Mouse (Mus musculus) CH12.LX (cell line): ENCODE results near the gene Sys1. TPM values are rescaled to one million over a fixed set of nuclear protein-coding genes. Genes with fewer than 3 reads are reported as not detected.

ENCODE experiments used
- DNase-seq: peaks from one replicate; pipeline ENCODE4 v3.0.0-alpha.2; 2013; ENCODE audit errors: extremely low read depth
- H3K27ac ChIP-seq: 2 replicates; pipeline ENCODE4 v1.5.1; 2012; ENCODE audit warnings: low read depth, mild to moderate bottlenecking, control low read depth, moderate library complexity; ENCODE audit not compliant: insufficient read depth
- H3K27me3 ChIP-seq: replicated peaks from 2 replicates; pipeline ENCODE3; 2012; ENCODE audit warnings: inconsistent platforms
- H3K36me3 ChIP-seq, 2 experiments: replicated peaks in 1 of 2; 2 replicates each; pipeline versions ENCODE3 to v1.6.1; 2012; ENCODE audit warnings: inconsistent platforms in 1 of 2, low read length in 1 of 2, mild to moderate bottlenecking in 1 of 2, mixed read lengths in 1 of 2, moderate library complexity in 1 of 2; ENCODE audit not compliant: control insufficient read depth in 1 of 2, insufficient read depth in 1 of 2
- H3K4me1 ChIP-seq, 2 experiments: 2 replicates each; pipeline ENCODE4 v1.6.1; 2012; ENCODE audit warnings: inconsistent platforms in 1 of 2, moderate library complexity in 1 of 2; ENCODE audit not compliant: insufficient read depth in 2 of 2, control insufficient read depth in 1 of 2
- H3K4me2 ChIP-seq: 2 replicates; pipeline ENCODE4 v1.6.1; 2012; ENCODE audit warnings: low read depth, mild to moderate bottlenecking, control low read depth; ENCODE audit not compliant: poor library complexity, insufficient read depth, severe bottlenecking
- H3K4me3 ChIP-seq, 3 experiments: fragments of 150-350 bp in 1 of 3; sonication (generic) in 1 of 3; replicated peaks in 1 of 3; 2 replicates each; pipeline versions ENCODE3 to v1.5.1; 2011 to 2012; ENCODE audit warnings: low read depth in 2 of 3, low read length in 2 of 3, mild to moderate bottlenecking in 2 of 3, moderate library complexity in 2 of 3, control low read depth in 1 of 3, improper control_type of control experiment in 1 of 3, inconsistent platforms in 1 of 3, mixed read lengths in 1 of 3; ENCODE audit not compliant: poor library complexity in 1 of 3
- H3K79me2 ChIP-seq: replicated peaks from 2 replicates; pipeline ENCODE4 v1.6.1; 2012; ENCODE audit warnings: mild to moderate bottlenecking, moderate library complexity; ENCODE audit not compliant: control insufficient read depth, poor library complexity, insufficient read depth, severe bottlenecking; ENCODE audit errors: extremely low read depth
- H3K9ac ChIP-seq: 2 replicates; pipeline ENCODE4 v1.6.1; 2012; ENCODE audit warnings: low read depth, mild to moderate bottlenecking, control low read depth, moderate library complexity; ENCODE audit not compliant: insufficient read depth
- H3K9me3 ChIP-seq: replicated peaks from 2 replicates; pipeline ENCODE3; 2012; ENCODE audit warnings: low read length, inconsistent platforms, mixed read lengths
- CHD2 ChIP-seq: IDR thresholded peaks from 2 replicates; pipeline ENCODE4 v1.6.1; 2011; ENCODE audit warnings: low read length, improper control_type of control experiment
- CTCF ChIP-seq, 2 experiments: IDR thresholded peaks in 1 of 2; conservative IDR thresholded peaks in 1 of 2; 2 replicates each; pipeline ENCODE4 v1.5.1; 2011 to 2012; ENCODE audit warnings: low read depth in 2 of 2, low read length in 2 of 2, improper control_type of control experiment in 1 of 2, inconsistent platforms in 1 of 2, mild to moderate bottlenecking in 1 of 2, moderate library complexity in 1 of 2
- E2F4 ChIP-seq: IDR thresholded peaks from 2 replicates; pipeline ENCODE4 v1.6.1; 2011; ENCODE audit warnings: low read depth, low read length, improper control_type of control experiment; ENCODE audit not compliant: insufficient replicate concordance
- EP300 ChIP-seq: IDR thresholded peaks from 2 replicates; pipeline ENCODE4 v1.6.1; 2011; ENCODE audit warnings: low read length, improper control_type of control experiment
- ETS1 ChIP-seq: conservative IDR thresholded peaks from 2 replicates; pipeline ENCODE4 v1.6.1; 2012; ENCODE audit warnings: low read depth, mild to moderate bottlenecking, inconsistent platforms, low read length, improper control_type of control experiment, moderate library complexity
- GABPA ChIP-seq: IDR thresholded peaks from 2 replicates; pipeline ENCODE4 v1.6.1; 2012; ENCODE audit warnings: low read depth, low read length, improper control_type of control experiment, inconsistent platforms; ENCODE audit not compliant: insufficient replicate concordance
- JUN ChIP-seq: IDR thresholded peaks from 2 replicates; pipeline ENCODE4 v1.6.1; 2011; ENCODE audit warnings: low read depth, mild to moderate bottlenecking, low read length, improper control_type of control experiment, moderate library complexity; ENCODE audit not compliant: insufficient read depth
- KAT2A ChIP-seq: IDR thresholded peaks from 2 replicates; pipeline ENCODE4 v1.6.1; 2012; ENCODE audit warnings: low read length, improper control_type of control experiment, inconsistent platforms; ENCODE audit not compliant: insufficient replicate concordance
- MAZ ChIP-seq: IDR thresholded peaks from 2 replicates; pipeline ENCODE4 v1.6.1; 2012; ENCODE audit warnings: low read depth, mild to moderate bottlenecking, inconsistent platforms, low read length, improper control_type of control experiment, moderate library complexity
- MEF2A ChIP-seq: IDR thresholded peaks from 2 replicates; pipeline ENCODE4 v1.6.1; 2014; ENCODE audit warnings: low read depth, mild to moderate bottlenecking, inconsistent platforms, low read length, improper control_type of control experiment, borderline replicate concordance
- MYC ChIP-seq: IDR thresholded peaks from 2 replicates; pipeline ENCODE4 v1.6.1; 2011; ENCODE audit warnings: low read depth, mild to moderate bottlenecking, improper control_type of control experiment, low read length
- NELFE ChIP-seq: IDR thresholded peaks from 2 replicates; pipeline ENCODE4 v1.6.1; 2011; ENCODE audit warnings: low read depth, low read length, improper control_type of control experiment
- POLR2A ChIP-seq: IDR thresholded peaks from 2 replicates; pipeline ENCODE4 v1.6.1; 2011; ENCODE audit warnings: low read depth, mild to moderate bottlenecking, improper control_type of control experiment, low read length
- POLR2AphosphoS2 ChIP-seq: IDR thresholded peaks from 2 replicates; pipeline ENCODE4 v1.6.1; 2011; ENCODE audit warnings: low read depth, low read length, improper control_type of control experiment
- RCOR1 ChIP-seq: conservative IDR thresholded peaks from 2 replicates; pipeline ENCODE4 v1.6.1; 2012; ENCODE audit warnings: low read depth, mild to moderate bottlenecking, inconsistent platforms, low read length, improper control_type of control experiment
- SIN3A ChIP-seq: IDR thresholded peaks from 2 replicates; pipeline ENCODE4 v1.6.1; 2012; ENCODE audit warnings: low read length, improper control_type of control experiment, inconsistent platforms
- TCF12 ChIP-seq: IDR thresholded peaks from 2 replicates; pipeline ENCODE4 v1.6.1; 2014; ENCODE audit warnings: low read depth, mild to moderate bottlenecking, inconsistent platforms, low read length, improper control_type of control experiment
- UBTF ChIP-seq: IDR thresholded peaks from 2 replicates; pipeline ENCODE4 v1.6.1; 2012; ENCODE audit warnings: low read depth, mild to moderate bottlenecking, inconsistent platforms, low read length, improper control_type of control experiment, moderate library complexity
- ZKSCAN1 ChIP-seq: IDR thresholded peaks from 2 replicates; pipeline ENCODE4 v1.6.1; 2012; ENCODE audit warnings: low read depth, inconsistent platforms, low read length, improper control_type of control experiment, borderline replicate concordance
- dilution Hi-C: fragments of 300-500 bp; cut with MboI; formaldehyde crosslinking; loops from 2 replicates; pipeline ENCODE4 v1.14.3; 2020; ENCODE audit warnings: low sequenced_read_pairs; ENCODE audit not compliant: extremely low pct_unique_long_range_greater_than_20kb, extremely low pct_ligation_motif_present
- in situ Hi-C: fragments of 300-500 bp; cut with MboI; formaldehyde crosslinking; loops from 3 replicates; pipeline ENCODE4 v1.14.3; 2019; ENCODE audit warnings: low sequenced_read_pairs, low pct_ligation_motif_present, low pct_unique_long_range_greater_than_20kb, mixed read lengths
- polyA plus RNA-seq: library from polyadenylated mRNA; unstranded; fragments of >175 nt; gene quantifications from 2 replicates; pipeline ENCODE4 v1.2.1, GENCODE M21; 2012; ENCODE audit warnings: low read depth; ENCODE audit not compliant: insufficient read length
- total RNA-seq, 2 experiments: library from RNA; depleted of rRNA; stranded (reverse); fragments of 300-350 nt in 1 of 2; fragments of >200 nt in 1 of 2; gene quantifications; 2 replicates each; pipeline ENCODE4 v1.2.3; 2012 to 2014

The Sys1 gene
- total and polyA plus RNA-seq, 3 experiments, result 46.6 to 59.7 (median 57.4) TPM

GRCm38 (mm10) chr2:164454846-164455245 is 1.9 kb upstream of the Sys1 start:
- no peak overlapping the region for H3K4me2 ChIP-seq
- dilution Hi-C loops, result no loop called here

GRCm38 (mm10) chr2:164455421-164456190 is 1.2 kb upstream of the Sys1 start:
- in situ Hi-C loops (loop anchor here (5.0 kb wide), 1 partner anchor 33 kb away; no protein-coding TSS in a partner anchor), dilution Hi-C loops (no loop called here)
- no peak overlapping the region for H3K9ac ChIP-seq
- no peak for DNase-seq
- H3K4me3 ChIP-seq, result no peak overlapping the region
- peaks cover 2% of the 10 kb centered on the region for H3K9me3 ChIP-seq
- no peaks in the 10 kb centered on the region for H3K79me2 ChIP-seq
- TF ChIP-seq POLR2AphosphoS2 (no peak), E2F4 (no peak), MYC (no peak), TCF12 (no peak), GABPA (no peak), UBTF (no peak), ZKSCAN1 (no peak), MAZ (no peak), SIN3A (no peak), POLR2A (no peak), CTCF (conservative IDR thresholded peaks at IDR 0.05 in 1 of 2, IDR thresholded peaks at IDR 0.05 in 1 of 2; ENCODE audit: low read depth in 2 of 2, low read length in 2 of 2) (no peak), NELFE (no peak), JUN (no peak), CHD2 (no peak), ETS1 (no peak), EP300 (no peak)
- peaks cover 21% of the 10 kb centered on the region for H3K27me3 ChIP-seq
- H3K4me2 ChIP-seq, result no peak overlapping the region
- no peak overlapping the region for H3K27ac ChIP-seq
- H3K36me3 ChIP-seq, result peaks cover 3 to 5% of the 10 kb centered on the region in 2 experiments
- peaks cover 7 to 21% of the 10 kb centered on the region in 2 experiments for H3K4me1 ChIP-seq

More at GRCm38 (mm10) chr2:164454846-164455245, 1.9 kb upstream of the Sys1 start:
- Histone ChIP-seq H3K27me3 (peaks cover 28% of the 10 kb centered on the region), H3K27ac (no peak overlapping the region), H3K79me2 (no peaks in the 10 kb centered on the region), H3K4me1 (peaks cover 7 to 21% of the 10 kb centered on the region in 2 experiments), H3K9me3 (peaks cover 8% of the 10 kb centered on the region), H3K4me3 (no peak overlapping the region), H3K36me3 (peaks cover 3 to 5% of the 10 kb centered on the region in 2 experiments), H3K9ac (no peak overlapping the region)
- in situ Hi-C loops, result loop anchor here (5.0 kb wide), 1 partner anchor 33 kb away; no protein-coding TSS in a partner anchor
- TF ChIP-seq UBTF, result no peak
- TF ChIP-seq MEF2A, result no peak
- no peak for TF ChIP-seq RCOR1
- TF ChIP-seq KAT2A, result no peak
- no peak for DNase-seq
